Mouse (Mus musculus) subcutaneous adipose tissue, adult 2 months (tissue): Measurements from ENCODE around the gene Zic5. TPM values are rescaled to one million over a fixed set of nuclear protein-coding genes. Genes with fewer than 3 reads are reported as not detected.

ENCODE experiments used
- polyA plus RNA-seq: library from polyadenylated mRNA; depleted of rRNA; stranded (reverse); fragments of >200 nt; gene quantifications from 2 replicates; pipeline ENCODE4 v1.2.3, GENCODE M21; 2012; ENCODE audit warnings: low replicate concordance; rRNA removed

Gene Zic5
- 2.7 TPM in 1 of 2 replicates, not detected in the other for polyA plus RNA-seq

GRCm38 (mm10) chr14:122464763-122465741, at the start of gene Zic5:
Gene Zic5 (minus strand): TSS chr14:122465677.

GRCm38 (mm10) chr14:122490441-122491328, 25.2 kb upstream of the Zic5 start, which contains the start of gene Gm10837:
Gene Gm10837 (plus strand): TSS chr14:122490586.

GRCm38 (mm10) chr14:122474891-122475556, 9.5 kb upstream of the Zic5 start, which contains the start of gene Zic2:
Gene Zic2 (plus strand): TSS chr14:122475435.

GRCm38 (mm10) chr14:122450496-122451382, 14.7 kb downstream of the Zic5 start, which contains the start of gene Gm5089:
Gene Gm5089 (minus strand): TSS chr14:122451115.

Other genes starting within 250 kb of the Zic5 start
- 0.59 TPM in 1 of 2 replicates, not detected in the other for gene Gm5089, start 14.6 kb downstream of the Zic5 start, polyA plus RNA-seq
- 0.10 TPM in 1 of 2 replicates, not detected in the other for gene Zic2, start 9.8 kb upstream of the Zic5 start, polyA plus RNA-seq
- not detected in 2 replicates for gene Gm10837, start 24.9 kb upstream of the Zic5 start, polyA plus RNA-seq
- 49.0 and 71.5 TPM in 2 replicates for gene Pcca, start 68.6 kb upstream of the Zic5 start, polyA plus RNA-seq